Mouse (Mus musculus) cerebellum, adult (tissue): ENCODE measurements around the gene Chchd3.

Experiments used
- ATAC-seq: cut with Nextera tagmentation; 2 replicates; pipeline ENCODE4 v1.9.2; 2017; ENCODE audit warnings: mild to moderate bottlenecking, moderate library complexity, mixed read lengths; ENCODE audit not compliant: insufficient number of reproducible peaks, low FRiP score, low TSS enrichment

Chchd3 gene

DNA sequence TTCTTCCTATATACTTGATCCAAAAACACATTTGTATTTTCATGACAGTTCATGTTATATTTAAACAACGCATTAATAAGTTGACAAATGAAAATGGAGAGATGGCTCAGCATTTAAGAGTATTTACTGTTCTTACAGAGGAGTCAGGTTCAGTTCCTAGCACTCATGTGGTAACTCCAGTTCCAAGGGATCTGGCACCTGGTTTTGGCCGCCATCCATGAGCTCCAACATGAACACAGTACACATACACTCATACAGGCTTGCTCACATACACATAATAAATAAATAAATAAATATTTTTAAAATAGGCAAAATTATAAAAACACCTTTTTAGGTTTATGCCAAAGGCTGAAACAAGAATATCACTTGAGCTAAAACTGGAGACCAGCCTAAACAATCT lies 35.0 kb downstream of the Chchd3 start:
- no peak for ATAC-seq

DNA sequence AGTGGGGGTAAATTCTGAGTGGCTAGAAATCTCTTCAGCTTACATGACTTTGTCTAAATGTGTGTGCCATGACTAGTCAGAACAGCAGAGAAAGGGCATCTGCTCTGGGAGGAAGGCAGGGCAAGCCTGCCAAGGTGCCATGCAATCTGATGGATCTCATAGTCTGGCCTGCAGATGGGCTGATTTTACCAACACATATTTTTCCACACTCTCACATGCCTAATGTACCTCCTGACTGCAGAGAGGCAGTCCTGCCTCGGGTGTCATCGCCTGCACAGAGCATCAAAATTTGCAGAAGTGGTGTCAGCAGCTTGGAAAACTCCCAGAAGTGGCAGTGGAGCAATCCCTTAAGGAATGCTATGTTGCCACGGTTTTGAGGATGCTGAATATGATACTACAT lies 55.5 kb downstream of the Chchd3 start:
- ATAC-seq: peak; percentile 89

DNA sequence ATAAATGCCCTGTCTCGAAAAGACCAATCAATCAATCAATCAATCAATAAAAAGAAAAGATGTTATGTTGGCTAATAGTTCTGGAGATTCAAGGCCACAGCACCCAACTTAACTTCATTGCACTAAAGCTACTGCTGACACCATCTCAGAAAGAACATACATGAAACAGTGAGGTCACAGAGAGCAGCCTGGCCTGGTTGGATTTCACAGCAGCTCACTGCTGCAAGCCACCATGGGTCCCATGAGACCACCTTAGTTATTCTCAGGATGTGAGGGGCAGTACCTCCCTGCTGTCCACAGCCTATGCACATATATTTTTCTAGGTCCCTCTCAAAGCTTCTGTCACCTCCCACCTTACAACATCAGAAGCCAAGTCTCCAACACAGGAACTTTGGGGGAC lies 57.1 kb downstream of the Chchd3 start:
- no peak for ATAC-seq

DNA sequence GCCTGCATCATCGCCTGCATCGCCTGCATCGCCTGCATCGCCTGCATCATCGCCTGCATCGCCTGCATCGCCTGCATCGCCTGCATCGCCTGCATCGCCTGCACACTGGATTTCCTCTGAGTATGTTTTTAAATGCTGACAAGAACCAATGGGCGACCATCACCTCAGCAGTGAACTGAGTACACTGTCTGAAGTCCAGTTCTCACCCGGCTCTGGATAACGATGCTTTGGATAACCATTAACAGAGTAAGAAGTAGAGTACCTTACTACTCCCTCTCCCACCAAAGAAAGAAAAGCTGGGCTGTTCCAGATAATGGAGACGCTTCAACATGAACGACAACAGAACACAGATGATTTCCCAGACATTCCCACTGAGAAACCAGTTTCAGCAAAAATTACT lies 58.8 kb downstream of the Chchd3 start:
- no peak for ATAC-seq

DNA sequence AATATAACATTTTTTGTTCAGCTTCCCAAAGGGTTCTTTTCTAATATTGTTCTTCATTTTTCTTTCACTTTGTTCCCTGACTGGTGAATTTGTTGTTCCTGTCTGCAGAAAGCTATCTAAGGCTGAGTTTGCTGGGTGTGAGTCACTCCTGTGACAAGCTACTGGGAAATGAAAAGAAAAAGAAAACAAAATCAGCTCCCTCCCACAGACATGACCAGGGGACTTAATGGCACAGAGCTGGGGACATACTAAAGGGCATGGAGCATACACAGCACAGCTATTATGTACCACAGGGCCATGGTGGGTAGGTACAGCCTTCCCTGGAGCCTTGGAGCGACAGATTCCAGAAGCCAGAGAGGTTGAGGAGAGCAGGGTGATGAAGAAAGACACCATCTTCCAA lies 63.5 kb downstream of the Chchd3 start:
- ATAC-seq: no peak

DNA sequence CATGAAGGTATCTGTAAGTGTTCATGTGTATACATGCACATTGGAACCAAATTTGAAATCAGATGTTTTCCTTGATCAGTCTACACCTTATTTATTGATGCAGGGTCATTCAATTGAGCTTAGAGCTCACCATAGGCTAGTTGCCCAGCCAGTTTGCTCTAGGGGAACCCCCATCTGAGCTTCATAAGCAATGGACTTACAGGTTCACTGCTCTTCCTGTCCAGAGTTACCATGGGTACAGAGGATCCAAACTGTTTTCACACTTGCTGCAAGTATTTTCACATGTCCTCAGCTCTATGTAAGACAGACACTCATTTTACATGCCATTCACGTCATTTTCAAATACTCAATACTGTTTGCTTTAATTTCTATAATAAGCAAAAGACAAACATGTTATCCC lies 66.2 kb downstream of the Chchd3 start:
- ATAC-seq: no peak

DNA sequence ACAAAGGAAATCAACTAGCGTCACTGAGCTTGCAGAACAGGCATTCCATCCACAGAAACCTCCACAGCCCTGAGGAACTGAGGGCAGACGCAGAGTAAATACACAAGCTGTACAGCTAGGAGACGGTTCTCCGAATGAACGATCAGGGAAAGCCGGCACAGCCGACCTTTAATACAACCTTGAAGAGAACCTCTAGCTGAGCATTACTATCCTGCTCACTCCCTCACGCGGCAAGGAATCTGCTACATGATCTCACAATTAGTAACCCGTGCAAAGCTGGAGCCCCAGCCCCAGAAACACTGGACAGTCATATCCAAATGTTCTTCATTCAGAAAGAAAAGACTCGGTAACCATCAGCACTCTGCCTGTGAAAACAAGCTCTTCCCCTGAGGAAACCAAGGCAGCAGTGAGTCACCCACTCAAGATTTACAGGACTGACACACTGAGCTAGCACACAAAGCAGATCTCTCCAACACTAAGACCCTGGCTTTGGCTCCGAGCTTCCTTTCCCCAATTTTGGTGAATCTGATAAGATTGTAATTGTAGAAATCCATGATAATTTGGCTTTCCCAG lies 69.9 kb downstream of the Chchd3 start:
- no peak for ATAC-seq

DNA sequence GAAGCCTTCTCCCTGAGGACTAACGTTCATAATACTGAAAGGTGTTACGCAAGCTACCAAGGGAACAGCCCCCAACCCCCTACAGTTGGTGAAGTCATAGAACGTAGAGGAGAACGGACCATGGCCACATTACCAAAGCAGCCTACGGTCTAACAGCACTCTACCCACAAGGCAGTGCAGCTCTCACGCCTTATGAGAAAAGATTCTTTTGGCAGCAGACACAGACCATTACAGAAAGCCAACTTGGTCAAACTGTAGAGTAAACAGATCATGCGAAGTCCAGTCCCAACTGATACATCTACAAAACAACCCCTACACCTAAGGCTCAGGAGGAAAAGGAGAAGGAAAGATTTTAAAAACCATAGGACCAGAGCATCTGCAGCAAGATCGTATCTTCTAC lies 71.5 kb downstream of the Chchd3 start:
- no peak for ATAC-seq

DNA sequence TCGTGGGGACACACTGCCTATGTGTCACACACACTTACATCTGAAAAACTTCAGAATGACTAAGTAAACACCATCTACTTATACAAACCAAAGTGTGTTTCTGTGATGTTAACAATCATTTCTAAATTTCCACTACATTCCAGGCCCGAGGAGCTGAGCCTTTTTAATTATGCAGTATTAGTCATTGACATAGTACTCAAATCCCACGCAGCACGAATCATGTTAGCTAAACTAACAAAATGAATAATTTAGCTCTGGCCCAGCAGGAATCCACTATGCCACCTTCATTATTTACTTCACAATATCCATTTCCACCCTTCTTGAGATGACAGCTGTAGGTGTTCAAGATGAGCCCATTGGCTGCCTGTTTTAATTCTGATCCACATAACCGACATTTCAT lies 76.2 kb downstream of the Chchd3 start:
- ATAC-seq: no peak

DNA sequence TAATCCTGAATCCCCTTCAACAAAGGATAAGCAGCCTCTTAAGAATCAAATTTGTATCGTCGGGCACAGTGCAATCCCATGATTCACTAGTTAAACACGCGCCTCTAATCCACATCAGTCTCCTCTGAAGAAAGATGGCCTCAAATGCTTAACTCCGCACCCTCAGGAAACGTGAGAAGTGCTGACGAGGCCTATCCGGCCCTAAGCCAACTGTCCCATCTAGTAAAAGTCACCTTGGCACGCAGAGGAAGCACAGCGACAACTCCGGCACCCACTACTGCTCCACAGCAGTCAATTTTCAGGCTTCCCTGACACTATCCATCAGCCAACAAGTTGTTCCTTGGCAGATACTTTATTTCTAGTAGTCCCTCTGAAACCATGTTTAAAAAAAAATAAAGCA lies 78.8 kb downstream of the Chchd3 start:
- ATAC-seq: no peak

DNA sequence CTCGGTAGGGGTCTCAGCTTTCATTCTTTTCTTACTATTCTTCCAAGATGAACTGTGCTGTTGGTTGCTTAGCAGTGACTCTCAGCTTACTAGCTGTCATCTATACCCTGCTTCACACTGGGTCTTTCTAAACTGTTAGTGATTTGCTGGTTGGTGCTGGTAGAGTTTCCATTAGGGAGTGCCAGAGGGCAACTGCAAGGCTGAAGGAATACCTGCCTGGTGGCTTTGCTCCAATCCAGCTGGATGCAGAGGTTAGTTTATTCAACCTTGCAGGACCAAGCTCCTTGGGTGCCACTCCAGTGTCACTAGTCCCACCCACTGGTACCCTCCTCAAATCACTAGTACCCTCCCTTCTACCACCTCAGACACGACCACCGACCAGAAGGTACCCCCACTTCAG lies 81.2 kb downstream of the Chchd3 start:
- ATAC-seq: no peak

DNA sequence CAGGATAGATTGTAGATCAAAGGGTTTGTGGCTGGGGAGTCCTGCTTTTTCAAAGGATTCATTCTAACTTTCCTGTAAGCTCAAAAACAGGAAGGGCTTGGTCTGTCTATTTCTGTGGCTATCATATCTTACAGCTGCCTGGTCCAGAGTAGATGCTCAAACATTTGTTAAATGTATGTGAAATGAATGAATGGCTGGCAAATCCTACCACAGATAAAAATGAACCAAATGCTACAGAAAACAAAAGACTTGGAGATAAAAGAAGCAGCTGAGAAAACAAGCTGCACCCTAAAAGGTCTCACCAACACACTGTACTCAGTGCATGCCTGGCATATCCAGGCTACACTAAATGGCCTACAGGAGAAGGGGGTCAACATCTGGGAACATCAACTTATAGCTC lies 88.1 kb downstream of the Chchd3 start:
- no peak for ATAC-seq

DNA sequence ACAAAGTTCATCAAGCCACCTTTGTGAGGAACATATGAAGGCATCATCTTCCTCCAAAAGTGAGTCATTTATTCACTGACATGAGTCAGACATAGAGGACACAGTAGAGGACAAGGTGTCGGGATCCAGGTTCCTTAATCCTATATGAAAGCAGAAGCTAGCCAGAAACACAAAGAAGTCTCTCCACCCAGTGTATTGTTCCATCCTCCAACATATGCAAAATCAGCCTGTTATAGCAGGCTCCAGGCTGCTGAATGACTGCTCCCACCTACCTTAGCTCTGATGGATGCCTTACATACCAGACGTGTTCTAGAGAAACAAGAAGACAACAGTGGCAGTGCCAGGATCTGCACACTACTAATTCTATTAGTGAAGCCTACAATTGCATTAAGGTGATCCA lies 91.1 kb downstream of the Chchd3 start:
- no peak for ATAC-seq

DNA sequence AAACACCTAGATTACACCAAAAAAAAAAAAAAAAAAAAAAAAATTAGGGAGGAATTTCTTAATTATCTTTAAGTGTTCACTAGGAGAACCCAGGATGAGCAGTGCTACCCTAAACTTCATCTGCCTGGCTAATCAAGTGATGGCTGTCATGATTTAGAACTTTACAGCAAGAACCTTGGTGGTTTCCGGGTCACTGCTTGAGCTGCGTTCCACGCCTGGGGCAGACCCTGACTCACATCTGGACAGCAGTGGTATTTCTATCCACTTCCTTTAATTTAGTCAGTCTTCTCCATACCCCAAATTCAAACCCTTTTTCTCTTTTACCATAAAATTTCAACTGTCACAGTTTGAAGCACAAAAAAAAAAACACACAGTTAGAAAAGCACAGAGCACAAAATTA lies 98.0 kb downstream of the Chchd3 start:
- no peak for ATAC-seq

DNA sequence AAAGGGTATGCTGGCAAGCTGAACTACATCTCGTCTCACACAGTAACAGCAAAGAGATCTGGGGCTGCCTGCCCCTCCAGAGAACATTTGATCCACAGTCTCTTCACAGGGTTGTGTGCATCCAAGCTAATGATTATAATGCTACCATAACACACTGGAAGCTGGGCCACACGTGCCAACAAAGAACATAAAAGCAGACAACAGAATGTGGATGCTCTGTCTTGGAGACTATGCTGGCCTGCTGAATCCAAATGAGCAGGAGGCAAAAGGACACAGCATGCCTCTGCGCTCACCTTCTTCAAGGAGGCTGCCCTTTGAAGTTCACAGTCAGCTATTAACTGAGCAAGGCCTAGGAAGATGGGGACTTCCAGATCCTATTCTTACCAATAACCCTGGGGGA lies 98.6 kb downstream of the Chchd3 start:
- no peak for ATAC-seq

DNA sequence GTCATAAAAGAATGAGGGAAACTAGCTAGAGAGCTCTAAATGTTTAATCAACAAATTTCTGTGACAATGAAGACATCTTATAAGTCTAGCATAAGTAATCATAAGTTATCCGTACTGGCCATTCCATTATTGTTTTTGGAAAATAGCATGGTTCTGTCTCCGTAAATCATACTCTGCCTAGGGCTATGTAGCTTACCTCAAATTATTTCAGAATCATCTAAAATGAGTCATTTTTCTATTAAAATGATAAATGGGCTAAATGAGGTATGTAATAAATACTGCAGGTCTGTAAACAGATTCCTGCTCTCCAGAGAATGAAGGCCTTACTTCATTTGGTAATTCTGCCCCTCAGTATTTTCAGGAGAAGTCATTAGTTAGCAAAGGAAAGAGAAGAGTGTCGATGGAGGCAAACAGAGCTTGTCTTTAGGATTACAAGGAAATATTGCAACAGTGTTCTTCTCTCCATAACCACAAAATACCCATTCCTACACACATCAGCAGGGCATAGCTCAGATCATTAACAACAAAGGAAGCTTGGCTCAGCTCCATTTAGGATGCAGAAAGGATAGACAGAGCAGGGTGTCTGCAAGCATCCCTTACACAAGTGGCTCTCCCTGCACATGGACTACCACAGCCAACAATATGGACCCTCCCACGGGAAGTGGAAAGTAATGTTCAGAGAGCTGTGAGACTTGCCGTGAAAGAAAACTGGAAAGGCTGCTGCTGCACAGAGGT lies 100.1 kb downstream of the Chchd3 start:
- ATAC-seq: no peak

DNA sequence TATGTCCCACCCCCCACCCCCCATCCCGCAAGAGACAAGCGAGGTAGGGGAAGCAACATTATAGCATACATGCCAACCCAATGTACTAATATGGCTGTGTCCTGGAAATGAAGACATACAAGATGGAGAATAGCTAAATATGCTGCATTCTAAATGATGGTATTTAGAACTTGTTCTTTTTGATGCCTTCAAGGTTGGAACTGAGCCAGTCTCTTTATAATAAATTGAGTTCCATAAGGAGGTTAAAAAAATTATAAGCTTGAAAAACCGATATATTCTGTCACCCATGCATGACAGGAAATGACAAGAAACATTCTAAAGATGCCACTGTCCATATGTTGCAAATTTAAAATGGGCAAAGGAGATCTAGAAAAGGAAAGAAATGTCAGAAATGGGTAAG lies 104.6 kb downstream of the Chchd3 start:
- ATAC-seq: no peak

DNA sequence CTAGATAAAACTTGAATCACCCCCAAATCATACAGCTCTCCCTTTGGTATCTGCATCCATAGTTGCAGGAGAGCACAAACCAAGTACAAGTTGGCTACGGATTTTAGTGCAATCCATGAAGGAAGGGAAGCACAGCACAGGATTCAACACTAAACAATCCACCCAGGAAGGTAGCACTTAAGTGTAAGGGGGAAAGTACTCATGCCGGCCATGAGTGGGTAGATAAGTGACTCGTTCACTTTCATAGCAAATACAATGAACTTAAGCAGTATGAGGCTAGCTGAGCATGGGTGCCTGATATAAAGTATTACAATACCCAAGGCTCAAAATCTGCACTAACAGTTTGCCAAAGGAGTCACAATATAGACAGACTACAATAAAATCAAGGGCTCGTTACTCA lies 109.1 kb downstream of the Chchd3 start:
- no peak for ATAC-seq

DNA sequence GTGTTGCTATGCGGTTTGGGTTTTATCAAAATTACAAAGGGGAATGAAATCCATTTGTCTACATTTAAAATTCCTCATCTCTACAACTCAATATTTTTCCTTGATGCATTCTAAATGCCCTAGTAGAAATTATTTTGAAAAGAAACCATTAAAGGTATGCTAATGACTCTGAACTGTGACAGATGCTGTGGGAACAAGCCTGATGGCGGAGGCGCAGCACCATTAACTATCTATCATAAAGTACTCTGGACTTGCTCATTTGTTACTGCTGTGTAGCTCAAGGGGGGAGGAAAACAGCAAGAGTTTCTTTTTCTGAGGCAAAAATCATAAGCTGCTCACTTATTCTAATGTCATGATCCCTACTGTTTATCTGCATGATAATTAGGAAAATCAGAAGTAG lies 110.4 kb downstream of the Chchd3 start:
- ATAC-seq: no peak

DNA sequence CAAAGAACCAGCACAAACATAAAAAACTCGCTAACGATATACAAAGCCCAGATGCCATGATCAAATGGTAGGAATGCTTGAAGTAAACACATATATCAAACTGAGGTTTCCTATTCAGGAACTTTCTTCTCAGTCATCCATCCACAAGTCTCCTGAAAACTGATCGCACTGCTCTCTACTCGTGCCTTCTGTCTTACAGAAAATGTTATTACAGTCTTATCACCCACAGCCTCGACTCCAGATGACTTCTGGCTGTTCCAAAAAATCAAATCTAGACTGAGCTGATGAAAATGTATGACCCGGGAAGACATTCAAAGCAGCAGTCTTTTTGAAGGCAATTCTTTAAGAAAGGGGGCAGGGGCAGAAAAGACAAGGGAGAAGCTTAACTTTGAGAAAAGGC lies 112.8 kb downstream of the Chchd3 start:
- ATAC-seq: no peak

DNA sequence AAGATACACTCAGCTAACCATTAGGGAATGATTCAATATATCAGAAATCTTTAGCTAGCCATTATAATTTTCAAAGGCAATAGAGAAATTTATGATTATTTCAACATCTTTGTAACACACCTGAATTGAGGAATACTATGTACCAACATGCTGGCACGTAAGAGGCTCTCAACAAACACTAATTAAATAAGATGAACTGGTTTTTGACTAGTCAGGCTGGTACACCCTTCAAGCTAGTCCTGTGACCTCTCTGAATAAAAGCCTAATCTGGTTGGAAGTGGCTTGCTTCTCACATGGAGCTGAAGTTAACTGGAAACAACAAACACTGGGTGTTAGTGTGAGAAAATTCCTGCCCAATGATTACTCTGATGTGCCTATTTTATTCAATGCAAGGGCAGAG lies 115.1 kb downstream of the Chchd3 start:
- no peak for ATAC-seq

DNA sequence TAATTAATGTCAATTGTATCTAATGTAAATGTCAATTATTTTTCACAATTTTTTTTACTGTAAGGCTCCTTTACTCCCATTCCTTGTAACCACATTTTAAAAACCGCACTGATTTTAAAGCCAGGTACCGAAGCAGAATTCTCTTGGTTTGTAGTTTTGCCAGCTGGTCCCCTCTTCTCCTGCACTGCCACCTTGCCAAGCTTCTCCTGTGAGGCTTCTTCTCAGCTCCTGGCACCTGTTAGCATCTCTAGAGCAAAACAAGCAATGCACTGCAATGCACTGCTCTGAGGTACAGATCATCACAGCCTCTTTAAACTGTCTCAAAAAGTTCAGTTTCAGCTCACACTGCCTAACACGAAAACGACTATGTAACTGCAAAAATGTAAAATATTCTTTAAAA lies 116.4 kb downstream of the Chchd3 start:
- no peak for ATAC-seq

DNA sequence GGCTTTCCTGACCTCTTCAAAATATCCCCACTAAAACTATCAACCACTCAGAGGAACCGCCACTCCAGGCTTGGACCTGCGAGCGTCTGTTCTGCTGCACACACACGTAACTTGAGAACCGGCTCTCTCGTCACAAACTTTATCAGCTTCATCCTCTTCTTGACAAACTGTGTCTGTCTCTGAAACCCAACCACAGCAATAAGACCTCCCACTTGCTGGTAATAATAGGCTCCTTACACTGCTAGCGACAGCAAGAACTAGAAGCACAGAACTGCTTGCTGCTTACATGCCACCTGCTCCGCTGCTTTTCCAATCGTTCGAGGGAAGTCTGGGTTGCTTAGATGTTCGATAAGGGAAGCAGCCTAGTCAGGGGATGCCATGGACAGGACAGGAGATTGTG lies 119.8 kb downstream of the Chchd3 start:
- ATAC-seq: no peak
